Mouse (Mus musculus) frontal cortex, postnatal 36 days (tissue): Measurements from ENCODE around the gene Efnb2.

ENCODE experiments used
- DNase-seq, 2 experiments: peaks; one replicate each; pipeline ENCODE4 v3.0.0; 2022; ENCODE audit warnings: low spot score in 2 of 2

Efnb2 gene

GRCm38 (mm10) chr8:8655346-8656340 lies 5.4 kb downstream of the Efnb2 start:
- no peak for DNase-seq

- DNase-seq = no peak
Measured at GRCm38 (mm10) chr8:8653906-8654489, 7.0 kb downstream of the Efnb2 start.

GRCm38 (mm10) chr8:8653343-8653742 lies 7.7 kb downstream of the Efnb2 start:
- DNase-seq = no peak

GRCm38 (mm10) chr8:8652388-8652787 lies 8.7 kb downstream of the Efnb2 start:
- no peak for DNase-seq

GRCm38 (mm10) chr8:8649944-8650343 lies 11.1 kb downstream of the Efnb2 start:
- peak; percentile 65 to 89 for DNase-seq

- no peak for DNase-seq
Measured at GRCm38 (mm10) chr8:8649536-8649935, 11.5 kb downstream of the Efnb2 start.

- DNase-seq = no peak
Measured at GRCm38 (mm10) chr8:8648686-8649085, 12.4 kb downstream of the Efnb2 start.

- no peak for DNase-seq
Measured at GRCm38 (mm10) chr8:8647824-8648223, 13.2 kb downstream of the Efnb2 start.

- no peak for DNase-seq
Measured at GRCm38 (mm10) chr8:8647319-8647718, 13.7 kb downstream of the Efnb2 start.

GRCm38 (mm10) chr8:8644160-8644915 lies 16.7 kb downstream of the Efnb2 start:
- DNase-seq = no peak

GRCm38 (mm10) chr8:8640264-8640588 lies 20.8 kb downstream of the Efnb2 start:
- no peak for DNase-seq

GRCm38 (mm10) chr8:8639569-8640263 lies 21.3 kb downstream of the Efnb2 start:
- DNase-seq = no peak

- no peak for DNase-seq
Measured at GRCm38 (mm10) chr8:8631394-8631793, 29.6 kb downstream of the Efnb2 start.

GRCm38 (mm10) chr8:8624017-8624416 lies 37.0 kb downstream of the Efnb2 start:
- DNase-seq = no peak

- no peak for DNase-seq
Measured at GRCm38 (mm10) chr8:8623486-8623885, 37.6 kb downstream of the Efnb2 start.

- no peak for DNase-seq
Measured at GRCm38 (mm10) chr8:8622476-8622875, 38.6 kb downstream of the Efnb2 start.

- DNase-seq = no peak
Measured at GRCm38 (mm10) chr8:8622031-8622430, 39.0 kb downstream of the Efnb2 start.

- no peak for DNase-seq
Measured at GRCm38 (mm10) chr8:8621236-8621917, 39.7 kb downstream of the Efnb2 start.

- no peak for DNase-seq
Measured at GRCm38 (mm10) chr8:8620536-8620935, 40.5 kb downstream of the Efnb2 start.

- DNase-seq = no peak
Measured at GRCm38 (mm10) chr8:8619221-8620194, 41.5 kb downstream of the Efnb2 start.
